Mouse (Mus musculus) telencephalon, adult 2 months (tissue): ENCODE data around the gene Eif2b5.
A peak's percentile ranks its signal among the peaks of the same experiment; 100 is the strongest.
"Not testable (repeated sequence)": the region's sequence is repeated elsewhere in the genome, so short reads cannot be mapped to it uniquely, and the experiment has no call there.

Experiments used
- DNase-seq: peaks from one replicate; pipeline ENCODE4 v3.0.0-alpha.2; 2011; ENCODE audit warnings: low read depth, low spot score

The Eif2b5 gene

DNA sequence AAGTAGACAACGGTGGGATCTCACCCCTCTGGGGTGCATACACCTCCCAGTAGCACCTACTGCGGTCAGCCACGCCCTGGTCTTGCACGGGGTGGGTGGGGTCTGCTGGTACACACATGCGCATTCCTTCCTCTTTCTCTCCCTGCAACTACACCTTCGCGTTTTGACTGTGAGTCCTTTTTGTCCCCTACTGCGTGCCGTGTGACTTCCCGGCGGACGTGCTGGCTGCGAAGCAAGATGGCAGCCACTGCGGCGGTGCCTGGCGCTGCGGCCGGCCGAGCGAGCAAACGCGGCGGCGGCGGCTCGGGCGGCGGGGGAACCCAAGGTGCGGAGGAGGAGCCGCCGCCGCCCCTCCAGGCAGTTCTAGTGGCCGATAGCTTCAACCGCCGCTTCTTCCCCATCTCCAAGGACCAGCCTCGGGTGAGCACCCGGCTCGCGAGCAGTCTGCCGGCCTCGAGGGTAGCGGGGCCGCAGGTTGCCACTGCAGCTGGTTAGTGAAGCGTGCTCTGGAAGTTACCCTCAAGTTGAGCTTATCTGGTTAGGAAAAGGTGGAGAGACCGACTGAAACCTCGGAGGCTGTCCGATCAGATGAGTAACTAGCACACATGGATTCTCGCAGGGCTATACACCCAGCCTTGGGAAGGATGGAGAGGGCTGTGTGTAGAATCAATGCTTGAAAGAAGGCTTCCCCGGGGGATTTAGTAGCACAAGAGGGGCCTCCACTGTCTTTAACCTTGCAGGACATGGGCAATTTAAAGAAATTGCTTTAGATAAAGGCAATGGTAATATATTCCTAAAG lies at the start of gene Eif2b5:
Eif2b5 (plus strand) TSS at position 141 of the 799 bp plus-strand sequence.
- DNase-seq, result peak; percentile 97

DNA sequence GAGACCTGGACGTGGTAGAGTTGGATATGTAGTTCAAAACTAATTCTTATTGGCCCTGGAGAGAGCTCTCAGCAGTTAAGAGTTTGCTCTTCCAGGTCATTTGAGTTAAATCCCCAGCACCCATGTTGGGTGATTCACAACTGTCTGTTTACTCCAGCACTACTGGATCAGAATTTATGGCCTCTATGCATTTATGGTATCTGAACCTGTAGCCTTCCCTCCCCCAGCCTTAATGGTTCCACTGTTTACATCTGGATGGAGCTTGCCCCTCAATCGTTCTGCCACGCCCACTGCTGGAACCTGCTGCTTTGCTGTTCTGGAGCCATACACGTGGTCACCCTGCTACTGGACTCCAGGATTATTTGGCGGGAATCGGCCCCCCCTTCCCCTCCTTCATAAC lies 46.8 kb upstream of the Eif2b5 start:
- DNase-seq, result no peak

DNA sequence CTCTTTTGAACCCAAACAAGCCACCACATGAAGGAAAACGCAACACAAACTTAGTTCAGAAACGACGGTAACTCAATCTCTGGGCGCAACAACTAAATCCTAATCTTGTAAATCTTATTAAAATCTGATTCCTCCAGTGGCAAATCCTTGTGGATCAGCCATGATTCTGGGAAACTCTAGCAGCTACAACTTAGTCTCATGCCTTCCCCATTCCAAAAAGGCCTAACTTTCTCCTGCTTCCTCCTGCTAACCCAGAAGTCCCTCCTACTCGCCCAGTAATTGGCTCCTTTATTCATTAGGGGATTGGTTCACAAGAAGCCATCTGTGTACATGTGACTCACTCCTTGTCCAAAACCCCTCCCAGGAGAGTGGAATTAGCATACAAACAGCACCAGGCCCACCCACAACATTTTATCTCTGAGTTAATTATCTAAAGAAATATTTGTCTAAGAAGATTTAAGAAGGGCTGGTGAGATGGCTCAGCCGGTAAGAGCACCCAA lies 44.4 kb upstream of the Eif2b5 start:
- DNase-seq, result no peak

DNA sequence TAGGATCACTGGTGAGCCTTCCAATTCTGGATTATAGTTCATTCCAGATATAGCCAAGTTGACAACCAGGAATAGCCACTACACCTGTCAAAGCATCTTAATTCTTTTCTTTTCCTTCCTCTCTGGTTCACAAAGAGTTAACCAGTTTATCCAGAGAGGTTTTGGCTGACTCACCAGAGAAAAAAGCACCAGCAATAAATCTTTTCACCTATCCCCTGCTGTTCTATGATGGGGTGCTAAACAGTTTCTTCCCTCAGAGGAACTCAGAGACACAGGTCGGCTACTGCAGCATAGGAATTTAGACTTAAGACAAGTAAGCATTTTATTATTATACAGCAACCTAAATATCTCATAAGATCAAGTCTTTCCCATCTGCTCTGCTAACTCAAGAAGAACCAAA lies 42.5 kb upstream of the Eif2b5 start:
- no peak for DNase-seq

DNA sequence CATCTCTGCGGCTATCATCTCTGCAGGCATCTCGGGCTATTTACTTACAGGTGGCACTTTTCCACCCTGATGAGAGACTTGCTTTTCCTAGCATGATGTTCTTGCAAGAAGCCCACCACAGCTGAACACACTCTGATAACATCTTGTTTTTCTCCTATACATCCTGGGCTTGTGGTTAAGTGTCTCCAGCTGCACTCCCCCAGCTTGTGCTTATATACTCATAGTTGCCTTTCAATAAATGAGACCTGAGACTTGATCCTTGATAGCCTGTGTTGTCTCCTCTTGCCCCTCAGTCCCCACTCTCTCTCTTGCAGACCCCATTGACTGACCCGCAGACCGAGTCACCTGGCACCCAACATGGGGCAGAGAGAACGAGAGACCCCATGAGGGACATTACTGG lies 39.9 kb upstream of the Eif2b5 start:
- not testable (repeated sequence) for DNase-seq

DNA sequence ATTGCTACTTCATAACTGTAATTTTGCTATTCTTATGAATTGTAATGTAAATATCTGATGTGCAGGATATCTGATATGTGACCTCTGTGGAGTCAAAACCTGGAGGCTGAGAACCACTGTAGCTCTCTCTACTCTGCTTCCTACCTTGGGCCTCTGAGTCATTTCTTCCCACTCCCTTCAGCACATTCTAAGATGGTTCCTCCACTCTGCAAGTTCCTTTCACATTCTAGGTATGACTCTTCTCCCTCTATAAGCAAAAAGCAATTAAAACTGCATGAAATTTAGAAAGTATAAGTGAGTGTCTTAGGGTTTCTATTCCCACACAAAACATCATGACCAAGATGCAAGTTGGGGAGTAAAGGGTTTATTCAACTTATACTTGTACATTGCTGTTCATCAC lies 33.9 kb upstream of the Eif2b5 start:
- no peak for DNase-seq

DNA sequence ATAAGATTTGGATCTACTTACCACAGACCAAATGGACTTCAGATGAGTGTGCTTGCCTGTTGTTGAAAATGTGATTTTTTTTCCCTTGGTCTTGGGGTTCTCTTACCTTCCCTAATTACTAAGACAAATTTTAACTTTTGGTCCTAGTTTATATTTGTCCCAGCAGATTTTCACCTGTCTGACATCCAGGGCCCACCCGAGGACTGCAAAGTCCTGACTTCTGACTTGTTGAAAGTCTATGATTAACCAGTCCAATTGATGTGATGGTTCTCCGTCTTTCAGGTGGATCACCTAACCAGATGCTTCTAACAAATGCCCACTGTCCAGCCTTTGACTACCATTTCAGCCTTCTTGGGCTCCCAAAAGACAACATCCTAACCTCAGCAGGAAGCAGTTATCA lies 27.6 kb upstream of the Eif2b5 start:
- DNase-seq, result no peak

DNA sequence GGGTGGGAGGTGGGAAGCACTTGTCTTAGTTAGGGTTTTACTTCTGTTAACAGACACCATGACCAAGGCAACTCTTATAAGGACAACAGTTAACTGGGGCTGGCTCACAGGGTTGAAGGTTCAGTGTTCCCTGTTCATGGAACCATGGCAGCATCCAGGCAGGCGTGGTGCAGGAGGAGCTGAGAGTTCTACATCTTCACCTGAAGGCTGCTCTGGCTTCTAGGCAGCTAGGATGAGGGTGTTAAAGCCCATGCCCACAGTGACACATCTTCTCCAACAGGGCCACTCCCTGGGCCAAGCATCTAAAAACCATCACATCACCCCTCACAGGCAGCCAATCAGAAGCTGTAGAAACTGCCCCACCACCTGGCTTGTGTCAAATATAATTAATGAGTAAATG lies 26.9 kb upstream of the Eif2b5 start:
- DNase-seq, result no peak

DNA sequence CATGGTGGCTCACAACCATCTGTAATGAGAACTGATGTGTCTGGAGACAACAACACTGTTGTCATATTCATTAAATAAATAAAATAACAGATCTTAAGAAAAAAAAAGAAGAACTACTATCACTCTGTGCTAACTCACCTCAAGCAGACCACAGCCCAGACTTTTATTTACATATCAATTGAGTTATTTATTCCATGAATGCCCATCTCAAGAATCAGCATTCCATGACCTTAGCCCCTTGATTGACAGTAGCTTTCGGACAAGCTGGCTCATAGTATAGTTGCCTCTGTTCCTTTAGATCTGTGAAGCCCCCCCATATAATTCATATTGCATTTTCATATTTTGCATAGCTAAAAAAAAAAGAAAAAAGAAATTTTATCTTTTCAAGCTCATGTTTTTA lies 24.9 kb upstream of the Eif2b5 start:
- no peak for DNase-seq

DNA sequence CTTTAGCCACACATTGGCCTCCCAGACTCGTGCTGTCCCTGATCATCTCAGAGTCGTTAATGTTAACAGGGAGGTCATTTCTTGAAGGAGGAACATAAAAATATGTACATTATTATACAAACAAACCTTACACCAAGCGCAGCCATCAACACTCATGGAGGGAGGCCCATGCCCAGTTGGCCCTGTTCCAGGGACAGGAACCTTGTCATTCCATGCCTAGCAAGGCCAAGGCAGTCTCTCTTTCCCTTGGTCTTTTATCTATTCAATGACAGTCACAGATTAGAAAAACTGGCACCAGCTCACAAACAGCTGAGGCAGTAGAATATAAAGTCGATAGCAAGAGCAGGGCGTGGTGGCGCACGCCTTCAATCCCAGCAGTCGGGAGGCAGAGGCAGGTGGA lies 24.4 kb upstream of the Eif2b5 start:
- no peak for DNase-seq

DNA sequence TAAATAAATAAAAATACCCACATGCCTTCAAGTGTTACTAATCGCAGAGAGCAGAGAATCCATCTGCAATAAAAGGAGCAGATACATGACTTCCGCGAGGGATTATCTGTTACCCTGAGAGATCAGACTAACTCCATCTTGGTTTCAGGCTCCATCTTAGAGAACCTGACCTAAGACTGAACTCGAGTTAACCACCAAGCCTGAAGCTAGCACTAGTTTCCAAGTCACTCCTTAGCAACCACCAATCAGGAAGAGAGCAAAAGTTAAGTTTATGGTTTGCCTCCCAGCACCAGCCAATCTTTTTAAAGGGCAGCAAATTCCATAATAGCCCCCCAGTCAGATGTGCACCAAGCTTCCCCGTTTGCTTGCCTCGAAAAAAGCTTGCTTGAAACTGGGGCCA lies 23.8 kb upstream of the Eif2b5 start:
- no peak for DNase-seq

DNA sequence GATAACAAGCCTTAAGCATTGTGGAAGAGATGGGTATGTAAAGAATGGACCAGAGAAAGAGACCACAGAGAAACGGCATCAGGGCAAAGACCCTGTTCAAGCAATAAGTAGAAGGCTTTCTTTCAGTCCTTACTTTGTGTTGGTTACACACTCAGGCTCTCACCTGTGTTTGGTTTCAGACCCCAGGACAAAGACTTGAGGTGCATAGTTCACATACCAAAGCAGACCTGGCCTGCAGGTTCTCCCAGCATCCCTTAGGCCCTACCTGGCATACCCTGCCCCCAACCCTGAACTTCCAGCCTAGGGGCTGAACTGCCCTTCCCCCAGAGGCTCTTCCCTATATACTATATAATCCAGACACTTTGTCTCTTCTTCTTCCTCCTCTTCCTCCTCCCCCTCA lies 23.3 kb upstream of the Eif2b5 start:
- no peak for DNase-seq

DNA sequence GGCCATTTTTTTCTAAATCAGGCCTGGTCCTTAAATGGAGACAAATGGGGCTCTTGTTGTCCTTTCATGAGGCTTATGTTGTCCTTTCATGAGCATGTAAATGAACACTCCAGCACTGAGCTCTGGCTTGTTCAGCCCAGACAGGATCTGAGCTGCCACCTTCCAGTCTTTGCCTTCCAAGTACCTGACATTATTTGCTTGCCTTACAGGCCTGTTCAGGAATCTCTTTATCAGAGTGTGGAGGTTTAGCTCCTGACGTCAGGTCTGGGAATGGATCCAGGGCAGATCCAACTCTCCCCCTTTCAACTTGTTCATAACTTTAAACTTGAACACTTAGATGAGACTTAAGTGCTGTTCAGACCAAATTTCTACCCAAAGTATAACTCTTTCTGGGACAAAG lies 21.8 kb upstream of the Eif2b5 start:
- no peak for DNase-seq

DNA sequence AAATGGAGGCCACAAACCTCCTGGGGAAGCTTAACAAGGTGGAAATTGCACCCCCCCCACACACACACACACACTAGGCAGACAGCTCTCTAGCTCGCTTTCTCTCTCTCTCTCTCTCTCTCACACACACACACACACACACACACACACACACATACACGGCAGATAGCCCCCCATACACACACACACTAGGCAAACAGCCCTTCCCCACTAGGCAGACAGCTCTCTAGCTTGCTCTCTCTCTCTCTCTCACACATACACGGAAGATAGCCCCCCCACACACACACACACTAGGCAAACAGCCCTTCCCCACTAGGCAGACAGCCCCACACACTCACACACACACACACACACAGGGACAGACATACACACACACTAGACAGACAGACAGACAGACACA lies 21.3 kb upstream of the Eif2b5 start:
- DNase-seq, result no peak

DNA sequence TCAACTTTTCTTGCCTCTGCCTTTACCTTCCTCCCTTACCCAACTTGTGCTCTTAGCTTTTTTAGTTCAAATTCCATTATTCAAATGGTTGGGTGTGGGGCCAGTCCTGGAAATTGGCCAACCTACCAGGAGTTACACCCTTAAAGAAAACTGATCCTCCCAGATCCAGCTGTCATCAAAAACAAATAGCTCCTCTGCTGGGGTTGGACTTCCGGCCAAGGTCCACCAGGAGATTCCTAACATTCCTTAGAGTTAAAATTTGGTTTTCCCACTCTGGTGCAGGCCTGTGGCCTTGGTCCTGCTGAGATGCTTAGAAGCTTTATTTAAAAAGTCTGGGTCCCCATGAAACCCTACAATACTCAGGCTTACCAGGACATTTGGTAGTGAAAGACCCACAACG lies 20.1 kb upstream of the Eif2b5 start:
- no peak for DNase-seq

DNA sequence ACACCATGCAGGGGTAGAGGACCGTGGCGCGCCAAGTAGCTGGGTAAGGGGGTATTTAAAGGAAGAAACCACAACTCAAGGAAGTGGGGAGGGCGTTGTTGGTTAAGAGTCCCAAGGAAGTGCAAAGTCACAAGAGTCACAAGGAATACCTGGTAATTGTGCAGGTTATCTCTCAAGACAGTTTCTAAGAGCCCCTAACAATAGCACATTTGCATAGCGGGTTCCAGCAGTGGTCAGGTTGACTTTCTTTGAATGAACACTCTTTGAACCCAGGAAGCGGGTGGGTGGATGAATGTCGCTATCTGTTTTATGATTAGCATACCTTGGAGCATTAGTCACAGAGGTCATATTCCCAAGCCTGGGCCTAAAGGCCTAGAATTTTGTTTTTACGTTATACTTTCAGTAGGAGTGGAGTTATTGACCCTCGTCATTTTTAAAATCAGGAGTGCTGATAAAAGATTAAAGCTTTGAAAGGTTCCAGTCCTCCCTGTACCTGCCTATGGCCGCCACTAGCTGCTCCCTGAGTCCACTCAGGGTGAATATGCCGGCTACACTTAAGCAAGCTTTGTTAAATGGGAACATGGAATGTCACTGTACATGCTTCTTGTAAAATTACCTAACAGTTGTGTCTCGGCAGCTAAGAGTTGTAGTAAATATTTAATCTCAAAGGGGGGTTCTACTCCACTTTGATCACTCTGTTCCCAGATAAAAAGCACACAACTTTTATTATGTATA lies 19.4 kb upstream of the Eif2b5 start:
- not testable (repeated sequence) for DNase-seq

DNA sequence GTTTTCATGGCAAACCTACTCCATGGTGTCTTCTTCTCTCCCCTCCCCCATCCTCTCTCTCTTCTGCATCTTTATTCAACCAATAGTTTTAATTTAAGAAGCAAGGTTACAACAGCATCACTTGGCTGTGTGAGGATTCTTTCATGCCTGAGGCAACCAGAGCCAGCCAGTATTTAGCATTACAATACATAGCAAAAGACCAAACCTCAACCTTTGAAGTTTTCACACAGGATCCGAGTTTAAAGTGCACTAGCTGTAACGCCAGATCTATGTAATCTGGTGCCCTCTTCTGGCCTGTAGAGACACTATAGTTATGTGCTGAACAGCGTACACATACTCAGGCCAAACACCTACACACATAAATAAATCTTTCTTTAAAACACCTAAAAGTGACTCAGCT lies 18.5 kb upstream of the Eif2b5 start:
- no peak for DNase-seq

DNA sequence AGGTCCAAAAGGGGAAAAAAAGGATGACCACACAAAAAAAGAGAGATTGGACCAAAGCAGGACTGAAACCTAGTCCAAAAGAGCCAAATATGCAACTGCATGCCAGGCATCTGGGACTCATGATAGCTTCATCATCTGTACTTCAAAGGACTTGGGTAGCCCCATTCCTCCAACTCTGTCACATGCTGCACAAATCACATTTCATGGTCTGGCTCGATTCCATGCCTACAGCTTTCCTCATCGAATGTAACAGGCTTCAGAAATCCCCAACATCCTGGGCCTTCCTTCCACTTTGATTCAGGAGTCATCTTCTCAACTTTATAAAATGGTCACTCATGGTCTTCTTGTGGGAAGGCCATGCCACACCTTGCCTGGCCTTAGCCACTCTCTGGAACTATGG lies 16.9 kb upstream of the Eif2b5 start:
- no peak for DNase-seq

DNA sequence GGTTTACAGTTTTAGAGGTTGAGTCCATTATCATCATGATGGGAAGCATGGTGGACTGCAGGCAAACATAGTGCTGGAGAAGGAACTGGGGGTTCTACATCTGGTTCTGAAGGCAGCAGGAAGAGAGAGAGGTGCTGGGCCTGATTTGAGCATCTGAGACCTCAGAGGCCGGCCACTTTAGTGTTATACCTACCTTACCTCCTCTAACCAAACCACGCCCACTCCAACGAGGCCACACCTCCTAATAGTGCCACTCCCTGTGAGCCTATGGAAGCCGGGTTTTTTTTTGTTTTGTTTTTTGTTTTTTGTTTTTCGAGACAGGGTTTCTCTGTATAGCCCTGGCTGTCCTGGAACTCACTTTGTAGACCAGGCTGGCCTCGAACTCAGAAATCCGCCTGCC lies 14.9 kb upstream of the Eif2b5 start:
- not testable (repeated sequence) for DNase-seq

DNA sequence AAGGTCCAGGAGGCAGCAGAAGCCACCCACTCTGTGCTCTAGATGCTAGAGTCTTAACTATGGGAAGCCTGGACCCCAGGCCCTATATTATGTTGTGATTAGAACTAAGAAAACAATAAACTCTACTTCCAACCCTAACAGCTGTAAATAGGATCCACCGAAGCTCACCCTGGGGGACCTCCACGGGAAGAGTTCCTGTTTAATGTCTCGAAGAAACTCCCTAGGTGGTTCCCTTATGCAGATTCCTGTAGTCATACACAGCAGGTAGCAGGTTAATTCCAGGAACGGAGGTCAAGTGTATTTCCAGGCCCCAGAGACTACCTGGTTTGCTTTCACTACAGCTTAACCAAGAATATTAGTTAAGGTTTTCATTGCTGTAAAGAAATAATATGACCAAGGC lies 13.6 kb upstream of the Eif2b5 start:
- DNase-seq, result no peak

DNA sequence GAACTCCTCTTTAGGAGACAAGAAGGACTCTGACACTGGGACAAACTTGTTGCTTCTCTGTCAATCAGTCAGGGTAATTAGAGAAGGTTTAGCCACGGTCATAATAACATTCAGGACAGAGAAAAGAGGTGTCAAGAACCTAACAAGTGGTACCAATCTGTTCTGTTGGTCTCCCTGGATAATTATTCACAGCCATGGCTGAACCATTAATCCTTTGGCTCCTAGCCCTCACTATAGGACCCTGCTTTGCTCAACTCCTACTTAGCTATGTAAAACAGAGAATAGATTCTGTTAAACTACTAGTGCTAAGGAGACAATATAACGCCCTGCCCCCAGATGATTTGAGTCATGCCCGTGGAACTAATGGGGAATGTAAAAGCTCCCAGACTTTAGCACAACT lies 12.6 kb upstream of the Eif2b5 start:
- no peak for DNase-seq

DNA sequence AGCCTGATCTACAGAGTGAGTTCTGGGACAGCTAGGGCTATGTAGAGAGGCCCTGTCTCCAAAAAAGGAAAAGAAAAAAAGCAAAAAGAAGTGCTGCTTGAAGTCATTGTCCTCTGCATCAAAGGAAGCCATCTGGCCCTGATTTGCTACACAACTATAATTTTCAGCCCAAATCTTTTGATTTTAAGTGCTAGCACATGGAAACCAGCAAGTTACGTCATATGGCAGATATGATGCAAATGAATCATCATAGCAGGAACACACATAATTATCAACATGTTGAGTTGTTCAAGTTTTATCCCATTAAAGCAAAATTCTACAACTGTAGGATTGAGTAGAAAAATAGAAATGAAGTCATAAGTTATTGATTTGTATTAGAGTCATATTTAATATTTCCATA lies 10.5 kb upstream of the Eif2b5 start:
- no peak for DNase-seq

DNA sequence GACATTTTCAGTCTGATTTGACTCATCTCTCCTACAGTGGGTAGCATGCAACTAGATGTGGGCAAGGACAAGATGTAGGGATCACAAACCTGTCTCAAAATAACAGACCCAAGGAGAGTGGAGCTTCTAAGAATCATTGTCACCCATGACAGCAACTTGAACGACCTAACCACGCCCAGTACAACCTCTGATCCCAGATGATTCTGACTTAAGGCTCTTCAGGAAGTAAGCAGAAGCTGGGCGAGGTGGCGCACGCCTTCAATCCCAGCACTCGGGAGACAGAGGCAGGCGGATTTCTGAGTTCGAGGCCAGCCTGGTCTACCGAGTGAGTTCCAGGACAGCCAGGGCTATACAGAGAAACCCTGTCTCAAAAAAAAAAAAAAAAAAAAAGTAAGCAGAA lies 9.9 kb upstream of the Eif2b5 start:
- not testable (repeated sequence) for DNase-seq
